Comparison of ENCODE assay signal across 9 mouse cellular contexts in the genomic region with DNA sequence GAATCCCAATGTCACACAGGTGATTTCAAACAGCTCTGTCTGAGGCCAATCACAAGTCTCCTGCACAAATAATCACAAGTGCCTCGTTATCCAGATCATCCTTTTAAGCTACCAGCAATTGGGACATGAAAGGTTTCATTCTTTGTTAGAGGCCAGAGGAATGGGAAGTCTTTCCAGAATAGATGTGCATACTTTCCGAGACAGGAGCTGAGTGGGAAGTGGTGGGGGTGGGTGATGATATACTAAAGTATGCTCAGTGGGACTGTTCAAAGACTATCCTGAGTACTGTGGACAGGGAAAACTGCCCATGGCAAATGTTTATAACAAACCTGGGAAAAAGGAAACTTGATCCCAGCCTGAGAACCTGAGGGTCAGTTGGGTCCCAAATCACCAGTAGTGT. TPM values are rescaled to one million over a fixed set of nuclear protein-coding genes. Genes with fewer than 3 reads are reported as not detected.
DNase-seq lines count a peak whose midpoint lies in the region; ATAC-seq and TF ChIP-seq lines count a peak whose summit lies in the region.
"Had no signal": no experiment of that assay in that cellular context is flagged by ENCODE, and none has a peak within 500 bp of the region (broad histone marks: within the 10 kb centered on the region; RNA-seq: fewer than 3 reads in every experiment).

No protein-coding gene starts in this region.

- WGBS in lung, embryonic 16.5 days, result 9% methylated on average over 2 of the region's 2 CpGs
- WGBS in forebrain, embryonic 15.5 days, result 1% methylated on average over 2 of the region's 2 CpGs
- 47% methylated on average over 2 of the region's 2 CpGs for WGBS in liver, embryonic 12.5 days (ENCODE audit: insufficient replicate concordance)
- WGBS in stomach, postnatal 0 days, result 20% methylated on average over 2 of the region's 2 CpGs

- peak overlapping the region; percentile 68 for H3K4me2 ChIP-seq in lung, embryonic 16.5 days (ENCODE audit: low read depth, low read length)
- H3K4me2 ChIP-seq in forebrain, embryonic 15.5 days (replicated peaks), result peak overlapping the region; percentile 59
- H3K4me2 ChIP-seq in liver, embryonic 12.5 days, result peak overlapping the region; percentile 94
- H3K4me2 ChIP-seq in stomach, postnatal 0 days (replicated peaks; ENCODE audit: low read depth), result peak overlapping the region; percentile 66

- H3K4me3 ChIP-seq in lung, embryonic 16.5 days (ENCODE audit: low read length), result peak overlapping the region; percentile 95
- peak overlapping the region; percentile 76 for H3K4me3 ChIP-seq in forebrain, embryonic 15.5 days
- peak overlapping the region; percentile 84; the same call in 1 of the 2 replicates for H3K4me3 ChIP-seq in liver, embryonic 12.5 days
- H3K4me3 ChIP-seq in stomach, postnatal 0 days (ENCODE audit: low read depth, low read length), result peak overlapping the region; percentile 99

- intact Hi-C loops in left cerebral cortex, postnatal 4 days (cut with DNase I), result no loop called here

- H3K27ac ChIP-seq in lung, embryonic 16.5 days (ENCODE audit: low read length), result no peak overlapping the region
- no peak overlapping the region for H3K27ac ChIP-seq in forebrain, embryonic 15.5 days (replicated peaks)
- no peak overlapping the region for H3K27ac ChIP-seq in liver, embryonic 12.5 days
- H3K27ac ChIP-seq in stomach, postnatal 0 days (replicated peaks), result no peak overlapping the region

- no peaks in the 10 kb centered on the region for H3K36me3 ChIP-seq in lung, embryonic 16.5 days (ENCODE audit: control insufficient read depth, insufficient read depth, low read length)
- H3K36me3 ChIP-seq in forebrain, embryonic 15.5 days, result no peaks in the 10 kb centered on the region
- no peaks in the 10 kb centered on the region for H3K36me3 ChIP-seq in liver, embryonic 12.5 days
- no peaks in the 10 kb centered on the region for H3K36me3 ChIP-seq in stomach, postnatal 0 days (ENCODE audit: control insufficient read depth, insufficient read depth, low read length)

- peaks cover 20% of the 10 kb centered on the region for H3K4me1 ChIP-seq in lung, embryonic 16.5 days (replicated peaks; ENCODE audit: control insufficient read depth, insufficient read depth, low read length)
- H3K4me1 ChIP-seq in forebrain, embryonic 15.5 days, result peaks cover 37% of the 10 kb centered on the region
- peaks cover 26% of the 10 kb centered on the region for H3K4me1 ChIP-seq in liver, embryonic 12.5 days
- H3K4me1 ChIP-seq in stomach, postnatal 0 days (replicated peaks; ENCODE audit: control insufficient read depth, insufficient read depth), result no peaks in the 10 kb centered on the region

- no peaks in the 10 kb centered on the region for H3K9me3 ChIP-seq in lung, embryonic 16.5 days (ENCODE audit: control insufficient read depth, low read length)
- H3K9me3 ChIP-seq in forebrain, embryonic 15.5 days, result no peaks in the 10 kb centered on the region
- H3K9me3 ChIP-seq in liver, embryonic 12.5 days (replicated peaks), result no peaks in the 10 kb centered on the region
- H3K9me3 ChIP-seq in stomach, postnatal 0 days (ENCODE audit: control insufficient read depth, low read length), result no peaks in the 10 kb centered on the region

- TF ChIP-seq EP300 in stomach, postnatal 0 days (optimal IDR thresholded peaks at IDR 0.05), result no peak

- no peaks in the 10 kb centered on the region for H3K27me3 ChIP-seq in lung, embryonic 16.5 days (ENCODE audit: control insufficient read depth, insufficient read depth, low read depth, low read length)
- H3K27me3 ChIP-seq in forebrain, embryonic 15.5 days, result no peaks in the 10 kb centered on the region
- H3K27me3 ChIP-seq in liver, embryonic 12.5 days (replicated peaks), result peaks cover 10% of the 10 kb centered on the region; the same call in 1 of the 2 replicates
- no peaks in the 10 kb centered on the region for H3K27me3 ChIP-seq in stomach, postnatal 0 days (ENCODE audit: control insufficient read depth, insufficient read depth, low read length)

- no peak for TF ChIP-seq CTCF in stomach, postnatal 0 days (IDR thresholded peaks at IDR 0.05; ENCODE audit: low read depth)

- no peak for ATAC-seq in lung, embryonic 16.5 days (ENCODE audit: low read depth)
- ATAC-seq in forebrain, embryonic 15.5 days (replicated peaks), result no peak
- ATAC-seq in liver, embryonic 12.5 days, result no peak
- no peak for ATAC-seq in stomach, postnatal 0 days (ENCODE audit: low FRiP score, low TSS enrichment)

- peak overlapping the region; percentile 94 for H3K9ac ChIP-seq in lung, embryonic 16.5 days (ENCODE audit: low read length)
- H3K9ac ChIP-seq in forebrain, embryonic 15.5 days (replicated peaks), result peak overlapping the region; percentile 97; the same call in 1 of the 2 replicates
- no peak overlapping the region for H3K9ac ChIP-seq in liver, embryonic 12.5 days
- H3K9ac ChIP-seq in stomach, postnatal 0 days (ENCODE audit: low read length), result no peak overlapping the region

- no peak for DNase-seq in lung, postnatal 14 days
- no peak for DNase-seq in stomach, postnatal 0 days (ENCODE audit: low spot score)
- DNase-seq in layer of hippocampus, adult 18-20 months (ENCODE audit: low spot score in 2 of 2), result no peak
- no peak for DNase-seq in left cerebral cortex, postnatal 4 days
- DNase-seq: layer of hippocampus, adult 9-11 months; retina, postnatal 1 day had no signal

RNA-seq across cellular contexts. Expression of a gene that starts 5.8 kb away (rescaled TPM):
- 406 and 422 TPM in 2 replicates for polyA plus RNA-seq in lung, embryonic 16.5 days (2015; fragmentation: Nextera tagmentation; extraction: Ambion mirVana)
- 511 and 552 TPM in 2 replicates for polyA plus RNA-seq in forebrain, embryonic 15.5 days (2015; fragmentation: Nextera tagmentation; extraction: Ambion mirVana)
- polyA plus RNA-seq in liver, embryonic 12.5 days (2016; fragmentation: Nextera tagmentation; extraction: Ambion mirVana), result 70.5 and 70.6 TPM in 2 replicates
- polyA plus RNA-seq in stomach, postnatal 0 days (2015; fragmentation: Nextera tagmentation; extraction: Ambion mirVana), result 318 and 328 TPM in 2 replicates
- 100 to 1,000 TPM; 341 to 346 TPM for total RNA-seq in layer of hippocampus, adult 18-20 months (2021)
- total RNA-seq in left cerebral cortex, postnatal 4 days (2021), result 100 to 1,000 TPM; 238 to 243 TPM

Comparison
In these comparisons a context has a peak if more than half of its experiments do, and no peak if none do; other contexts are left out.
1. H3K9ac ChIP-seq: peak in lung, embryonic 16.5 days (single experiment) and forebrain, embryonic 15.5 days (single experiment); none in liver, embryonic 12.5 days (single experiment) and stomach, postnatal 0 days (single experiment).
2. Peak in every context shown above with its lines, with median percentiles within 50 percentile points of each other: H3K4me2 ChIP-seq and H3K4me3 ChIP-seq.